Mouse (Mus musculus): ENCODE data around the gene Snrnp48.

The Snrnp48 gene

GRCm38 (mm10) chr13:38269055-38269692, 64.4 kb downstream of the Snrnp48 start:
- no peak for DNase-seq

- DNase-seq, result no peak
These were observed 67.9 kb downstream of the Snrnp48 start for GRCm38 (mm10) chr13:38272624-38273023.
